Mouse (Mus musculus) cerebellum, adult 11-12 months (tissue): ENCODE results near the gene Lrrc8a.
A peak's percentile ranks its signal among the peaks of the same experiment; 100 is the strongest.

Experiments used
- DNase-seq: peaks from one replicate; pipeline ENCODE4 v3.0.0; 2022

The Lrrc8a gene

GRCm38 (mm10) chr2:30262840-30263441 is 25.4 kb downstream of the Lrrc8a start:
- DNase-seq: peak; percentile 76

- DNase-seq: no peak
These were observed 26.3 kb downstream of the Lrrc8a start for GRCm38 (mm10) chr2:30263811-30264210.

- no peak for DNase-seq
These were observed 27.4 kb downstream of the Lrrc8a start for GRCm38 (mm10) chr2:30264671-30265519.

- DNase-seq: peak; percentile 85
These were observed 28.3 kb downstream of the Lrrc8a start, which contains the start of gene Phyhd1 for GRCm38 (mm10) chr2:30265767-30266253. Phyhd1 (plus strand) TSS chr2:30266203.

- peak; percentile 59 for DNase-seq
These were observed 29.0 kb downstream of the Lrrc8a start for GRCm38 (mm10) chr2:30266392-30266941.

- DNase-seq: no peak
These were observed 30.0 kb downstream of the Lrrc8a start for GRCm38 (mm10) chr2:30267466-30267865.

GRCm38 (mm10) chr2:30268371-30268770 is 30.9 kb downstream of the Lrrc8a start:
- no peak for DNase-seq

GRCm38 (mm10) chr2:30269241-30269990 is 31.9 kb downstream of the Lrrc8a start:
- DNase-seq: no peak

GRCm38 (mm10) chr2:30270134-30270533 is 32.6 kb downstream of the Lrrc8a start:
- peak; percentile 84 for DNase-seq

- no peak for DNase-seq
These were observed 43.2 kb downstream of the Lrrc8a start, which contains the start of gene Gm28038 for GRCm38 (mm10) chr2:30280743-30281142. Gm28038 (plus strand) TSS chr2:30281043.

GRCm38 (mm10) chr2:30281651-30282050 is 44.1 kb downstream of the Lrrc8a start:
- DNase-seq: no peak

- no peak for DNase-seq
These were observed 45.7 kb downstream of the Lrrc8a start for GRCm38 (mm10) chr2:30283193-30283592.

- no peak for DNase-seq
These were observed 47.5 kb downstream of the Lrrc8a start for GRCm38 (mm10) chr2:30285004-30285403.

- no peak for DNase-seq
These were observed 48.1 kb downstream of the Lrrc8a start for GRCm38 (mm10) chr2:30285416-30286181.

GRCm38 (mm10) chr2:30286192-30287026 is 48.9 kb downstream of the Lrrc8a start, which contains the start of the genes Dolk and Nup188:
Dolk (minus strand) TSS chr2:30286334.
Nup188 (plus strand) TSS chr2:30286397.
- DNase-seq: peak; percentile 92

GRCm38 (mm10) chr2:30287027-30287373 is 49.5 kb downstream of the Lrrc8a start:
- DNase-seq: no peak

GRCm38 (mm10) chr2:30299525-30299924 is 62.0 kb downstream of the Lrrc8a start:
- DNase-seq: no peak

GRCm38 (mm10) chr2:30299966-30300365 is 62.5 kb downstream of the Lrrc8a start:
- DNase-seq: no peak

- DNase-seq: no peak
These were observed 68.6 kb downstream of the Lrrc8a start for GRCm38 (mm10) chr2:30306087-30306486.

GRCm38 (mm10) chr2:30309351-30309750 is 71.8 kb downstream of the Lrrc8a start:
- no peak for DNase-seq

GRCm38 (mm10) chr2:30311481-30311880 is 74.0 kb downstream of the Lrrc8a start:
- DNase-seq: no peak
